Mouse (Mus musculus) hindbrain, embryonic 10.5 days (tissue): ENCODE measurements at regions not wholly inside any gene's neighbourhood (a gene's known extent, or its start where the extent isn't known, plus 50 kb on each side); places are given as distances from the start of the nearest gene placed in this dataset.

Source experiments
- DNase-seq: peaks from one replicate; pipeline ENCODE4 v3.0.0-alpha.2; 2017; ENCODE audit warnings: low spot score
- H3K27ac ChIP-seq: fragments of 300-500 bp; sonication (generic); 2 replicates; pipeline ENCODE4 v1.5.1; 2016; ENCODE audit warnings: mild to moderate bottlenecking, moderate library complexity
- H3K27me3 ChIP-seq: fragments of 300-500 bp; sonication (generic); 2 replicates; pipeline ENCODE4 v1.6.1; 2016; ENCODE audit warnings: mild to moderate bottlenecking; ENCODE audit not compliant: poor library complexity, insufficient read depth, severe bottlenecking
- H3K36me3 ChIP-seq: fragments of 300-500 bp; sonication (generic); 2 replicates; pipeline ENCODE4 v1.6.1; 2016; ENCODE audit warnings: mild to moderate bottlenecking, moderate library complexity
- H3K4me1 ChIP-seq: fragments of 300-500 bp; sonication (generic); replicated peaks from 2 replicates; pipeline ENCODE4 v1.6.1; 2016; ENCODE audit warnings: mild to moderate bottlenecking
- H3K4me3 ChIP-seq: fragments of 300-500 bp; sonication (generic); 2 replicates; pipeline ENCODE4 v1.5.1; 2016; ENCODE audit warnings: mild to moderate bottlenecking, moderate library complexity
- H3K9me3 ChIP-seq: fragments of 300-500 bp; sonication (generic); 2 replicates; pipeline ENCODE4 v1.6.1; 2016; ENCODE audit warnings: mild to moderate bottlenecking, moderate library complexity
- WGBS: fragments of 180-500 bp; shearing (Covaris S2); methylation state at CpG from one replicate; pipeline ENCODE4 v1.1.7; 2016; 5-methylcytosine and 5-hydroxymethylcytosine counted together

GRCm38 (mm10) chr9:115361191-115361590 lies 51.0 kb upstream of the Stt3b start:
- H3K4me3 ChIP-seq, result no peak overlapping the region
- 0 out of 2 replicates have a peak, but pooled peaks cover 8% of the 10 kb centered on the region for H3K9me3 ChIP-seq
- no peaks in the 10 kb centered on the region for H3K36me3 ChIP-seq
- peaks cover 9% of the 10 kb centered on the region for H3K4me1 ChIP-seq
- no peak overlapping the region for H3K27ac ChIP-seq
- WGBS, result 71% methylated on average over 5 of the region's 5 CpGs
- H3K27me3 ChIP-seq, result no peaks in the 10 kb centered on the region
- DNase-seq, result no peak

DNA sequence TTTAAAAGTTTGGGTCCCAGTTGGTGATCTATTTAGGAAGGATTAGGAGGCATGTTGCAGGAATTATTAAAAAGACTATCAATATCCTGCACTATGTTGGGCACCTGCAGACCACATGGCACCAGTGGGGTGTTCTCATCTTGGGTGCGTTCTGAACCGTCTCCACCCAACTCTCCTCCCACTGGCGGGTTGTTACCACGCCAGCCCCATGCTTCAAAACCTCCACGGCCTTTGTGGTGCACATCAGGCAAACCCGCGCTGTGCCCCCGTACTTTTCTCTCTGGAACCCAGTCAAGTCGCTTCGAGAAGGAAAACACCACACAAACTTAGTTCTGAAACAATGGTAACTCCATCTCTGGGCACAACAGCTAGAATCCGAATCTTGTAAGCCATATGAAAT lies 51.7 kb upstream of the Stt3b start:
- H3K27me3 ChIP-seq, result no peaks in the 10 kb centered on the region
- peaks cover 6% of the 10 kb centered on the region for H3K4me1 ChIP-seq
- 91% methylated on average over 11 of the region's 11 CpGs for WGBS
- 0 out of 2 replicates have a peak, but pooled peaks cover 8% of the 10 kb centered on the region for H3K9me3 ChIP-seq
- no peaks in the 10 kb centered on the region for H3K36me3 ChIP-seq
- H3K27ac ChIP-seq, result no peak overlapping the region
- no peak for DNase-seq
- no peak overlapping the region for H3K4me3 ChIP-seq

GRCm38 (mm10) chr9:115362486-115362885 lies 52.3 kb upstream of the Stt3b start:
- H3K27me3 ChIP-seq, result no peaks in the 10 kb centered on the region
- no peaks in the 10 kb centered on the region for H3K36me3 ChIP-seq
- no peak overlapping the region for H3K27ac ChIP-seq
- no peak for DNase-seq
- H3K4me3 ChIP-seq, result no peak overlapping the region
- WGBS, result 80% methylated on average over 4 of the region's 4 CpGs
- 0 out of 2 replicates have a peak, but pooled peaks cover 8% of the 10 kb centered on the region for H3K9me3 ChIP-seq
- peaks cover under 1% of the 10 kb centered on the region; the same call in 1 of the 2 replicates for H3K4me1 ChIP-seq

DNA sequence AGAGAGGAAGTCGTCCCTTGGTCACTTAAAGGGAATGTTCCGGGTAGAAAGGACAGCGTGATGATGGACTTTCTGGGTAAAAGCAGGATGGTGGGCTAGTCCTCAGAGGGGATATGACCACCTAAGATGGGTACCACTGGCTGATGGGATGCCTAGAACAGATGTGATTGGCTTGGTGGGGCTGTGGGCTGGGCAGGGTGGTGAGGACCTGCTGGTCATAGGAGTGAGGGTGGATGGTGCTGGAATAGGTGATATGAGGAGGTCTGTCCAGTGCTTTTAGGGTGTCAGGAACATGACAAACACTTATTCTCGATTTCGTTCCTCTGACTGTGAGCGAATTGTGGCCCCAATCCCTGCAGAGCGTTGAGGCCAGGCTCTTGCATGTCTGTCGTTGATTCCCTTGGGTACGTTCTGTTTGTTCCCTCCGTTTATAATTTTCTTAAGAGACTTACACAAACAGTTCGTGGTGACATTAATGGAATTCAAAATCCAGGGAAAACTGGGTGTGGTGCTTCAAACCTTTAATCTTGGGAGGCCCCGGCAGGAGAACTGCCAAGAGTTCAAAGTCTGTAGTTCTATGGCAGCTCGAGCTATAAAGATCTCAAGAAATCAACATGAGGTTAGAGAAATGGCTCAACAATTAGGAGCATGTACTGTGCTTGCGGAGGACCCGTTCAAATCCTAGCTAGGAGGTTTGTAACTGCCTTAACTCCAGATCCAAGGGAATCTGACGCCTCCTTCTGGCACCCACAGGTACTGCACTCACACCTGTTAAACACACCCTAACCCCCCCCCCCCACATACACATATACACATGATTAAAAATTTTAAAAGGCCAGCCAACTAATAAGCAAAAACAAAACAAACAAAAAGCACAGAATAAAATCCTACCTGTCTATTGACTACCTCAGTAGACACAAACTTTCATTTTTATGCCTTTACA lies 55.0 kb upstream of the Stt3b start:
- Histone ChIP-seq H3K27me3 (no peaks in the 10 kb centered on the region), H3K4me3 (no peak overlapping the region), H3K4me1 (no peaks in the 10 kb centered on the region), H3K27ac (no peak overlapping the region), H3K36me3 (no peaks in the 10 kb centered on the region), H3K9me3 (0 out of 2 replicates have a peak, but pooled peaks cover 8% of the 10 kb centered on the region)
- 92% methylated on average over 16 of the region's 16 CpGs for WGBS
- DNase-seq, result no peak

- DNase-seq, result no peak
- 73% methylated on average over 3 of the region's 3 CpGs for WGBS
- no peak overlapping the region for H3K27ac ChIP-seq
- H3K4me3 ChIP-seq, result no peak overlapping the region
- no peaks in the 10 kb centered on the region for H3K27me3 ChIP-seq
- H3K36me3 ChIP-seq, result no peaks in the 10 kb centered on the region
- H3K9me3 ChIP-seq, result 0 out of 2 replicates have a peak, but pooled peaks cover 8% of the 10 kb centered on the region
- no peaks in the 10 kb centered on the region for H3K4me1 ChIP-seq
These were observed 57.6 kb upstream of the Stt3b start for GRCm38 (mm10) chr9:115367808-115368207.

GRCm38 (mm10) chr9:115380276-115380675 lies 70.1 kb upstream of the Stt3b start:
- Histone ChIP-seq H3K4me3 (no peak overlapping the region), H3K36me3 (no peaks in the 10 kb centered on the region), H3K4me1 (0 out of 2 replicates have a peak, but pooled peaks cover 3% of the 10 kb centered on the region), H3K9me3 (no peaks in the 10 kb centered on the region), H3K27me3 (no peaks in the 10 kb centered on the region), H3K27ac (no peak overlapping the region)
- DNase-seq, result no peak
- 87% methylated on average over 15 of the region's 15 CpGs for WGBS

- H3K4me1 ChIP-seq, result peaks cover 3% of the 10 kb centered on the region; the same call in 1 of the 2 replicates
- no peak overlapping the region for H3K4me3 ChIP-seq
- H3K27me3 ChIP-seq, result no peaks in the 10 kb centered on the region
- WGBS, result 91% methylated on average over 12 of the region's 12 CpGs
- no peak overlapping the region for H3K27ac ChIP-seq
- no peaks in the 10 kb centered on the region for H3K36me3 ChIP-seq
- no peak for DNase-seq
- H3K9me3 ChIP-seq, result no peaks in the 10 kb centered on the region
These were observed 72.7 kb upstream of the Stt3b start for GRCm38 (mm10) chr9:115382824-115383475.

DNA sequence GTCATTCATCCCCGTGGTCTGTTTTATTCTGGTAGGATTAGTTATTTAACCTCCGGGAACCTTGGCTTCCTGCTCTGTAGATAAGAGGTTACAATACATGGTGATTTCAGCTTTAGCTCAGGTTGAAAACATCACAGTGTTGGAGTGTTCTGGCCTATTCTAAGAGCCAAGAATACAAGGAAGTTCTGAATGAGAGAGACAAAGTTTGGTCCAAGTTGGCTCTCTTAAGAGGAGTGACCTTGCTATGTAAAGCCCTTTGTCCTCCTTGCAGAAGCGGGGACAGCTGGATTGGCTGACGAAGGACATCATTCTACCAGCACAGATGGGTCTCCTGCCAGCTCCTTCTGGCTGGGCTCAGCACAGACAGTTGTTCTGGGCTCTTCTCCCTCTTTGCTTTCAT lies 73.7 kb upstream of the Stt3b start:
- 76% methylated on average over 4 of the region's 4 CpGs for WGBS
- H3K36me3 ChIP-seq, result no peaks in the 10 kb centered on the region
- DNase-seq, result no peak

GRCm38 (mm10) chr9:115384345-115384744 lies 74.1 kb upstream of the Stt3b start:
- no peaks in the 10 kb centered on the region for H3K36me3 ChIP-seq
- no peak overlapping the region for H3K27ac ChIP-seq
- H3K4me1 ChIP-seq, result peaks cover 6% of the 10 kb centered on the region; the same call in 1 of the 2 replicates
- no peaks in the 10 kb centered on the region for H3K27me3 ChIP-seq
- 94% methylated on average over 1 of the region's 1 CpGs for WGBS
- no peak overlapping the region for H3K4me3 ChIP-seq
- no peaks in the 10 kb centered on the region for H3K9me3 ChIP-seq
- no peak for DNase-seq

More for the DNA sequence above, 73.7 kb upstream of the Stt3b start:
- H3K9me3 ChIP-seq, result no peaks in the 10 kb centered on the region
- no peak overlapping the region for H3K4me3 ChIP-seq
- H3K27ac ChIP-seq, result no peak overlapping the region
- H3K4me1 ChIP-seq, result peaks cover 6% of the 10 kb centered on the region; the same call in 1 of the 2 replicates
- no peaks in the 10 kb centered on the region for H3K27me3 ChIP-seq

GRCm38 (mm10) chr9:115387471-115388360 lies 77.5 kb upstream of the Stt3b start:
- 85% methylated on average over 26 of the region's 26 CpGs for WGBS
- DNase-seq, result no peak
- H3K4me3 ChIP-seq, result no peak overlapping the region
- H3K27me3 ChIP-seq, result no peaks in the 10 kb centered on the region
- no peak overlapping the region for H3K27ac ChIP-seq
- peaks cover 21% of the 10 kb centered on the region for H3K4me1 ChIP-seq
- no peaks in the 10 kb centered on the region for H3K36me3 ChIP-seq
- H3K9me3 ChIP-seq, result no peaks in the 10 kb centered on the region

GRCm38 (mm10) chr9:115388361-115388759 lies 78.1 kb upstream of the Stt3b start:
- no peak for DNase-seq
- no peaks in the 10 kb centered on the region for H3K36me3 ChIP-seq
- WGBS, result 85% methylated on average over 11 of the region's 11 CpGs
- H3K27ac ChIP-seq, result no peak overlapping the region
- H3K9me3 ChIP-seq, result no peaks in the 10 kb centered on the region
- H3K4me1 ChIP-seq, result peaks cover 21% of the 10 kb centered on the region
- no peaks in the 10 kb centered on the region for H3K27me3 ChIP-seq
- no peak overlapping the region for H3K4me3 ChIP-seq

- H3K4me3 ChIP-seq, result no peak overlapping the region
- H3K27ac ChIP-seq, result no peak overlapping the region
- DNase-seq, result no peak
- 83% methylated on average over 2 of the region's 2 CpGs for WGBS
- no peaks in the 10 kb centered on the region for H3K36me3 ChIP-seq
- no peaks in the 10 kb centered on the region for H3K9me3 ChIP-seq
- H3K4me1 ChIP-seq, result peaks cover 20% of the 10 kb centered on the region
- H3K27me3 ChIP-seq, result no peaks in the 10 kb centered on the region
These were observed 78.9 kb upstream of the Stt3b start for GRCm38 (mm10) chr9:115389082-115389481.
